Mouse (Mus musculus): ENCODE results near the gene Ifitm1.

- no peak for TF ChIP-seq CTCF (IDR thresholded peaks at IDR 0.05; ENCODE audit: low read depth)
- no peak for TF ChIP-seq EP300 (IDR thresholded peaks at IDR 0.05; ENCODE audit: low read depth)
These were observed 47.1 kb upstream of the Ifitm1 start for GRCm38 (mm10) chr7:140919911-140920310.
